Mouse (Mus musculus) ovary, postnatal 14 days (tissue): Measurements from ENCODE around the gene Hist1h4f.
"Not testable (repeated sequence)": the region's sequence is repeated elsewhere in the genome, so short reads cannot be mapped to it uniquely, and the experiment has no call there.

ENCODE experiments used
- DNase-seq: peaks from one replicate; pipeline ENCODE4 v3.0.0; 2022; ENCODE audit warnings: low spot score

Hist1h4f gene

GRCm38 (mm10) chr13:23533560-23534367, 17.7 kb downstream of the Hist1h4f start, which contains the start of gene Hist1h2af:
Hist1h2af (plus strand) TSS chr13:23533906.
- not testable (repeated sequence) for DNase-seq

GRCm38 (mm10) chr13:23532262-23533075, 19.0 kb downstream of the Hist1h4f start:
- no peak for DNase-seq

- peak; percentile 97 for DNase-seq
Measured at GRCm38 (mm10) chr13:23530901-23531875, 20.3 kb downstream of the Hist1h4f start, which contains the start of gene Hist1h4h. Hist1h4h (plus strand) TSS chr13:23531050.

GRCm38 (mm10) chr13:23530181-23530900, 21.1 kb downstream of the Hist1h4f start:
- no peak for DNase-seq

- no peak for DNase-seq
Measured at GRCm38 (mm10) chr13:23529480-23530165, 21.8 kb downstream of the Hist1h4f start.

- no peak for DNase-seq
Measured at GRCm38 (mm10) chr13:23529005-23529404, 22.4 kb downstream of the Hist1h4f start.

GRCm38 (mm10) chr13:23526312-23526711, 25.1 kb downstream of the Hist1h4f start:
- DNase-seq = peak; percentile 94

- DNase-seq = no peak
Measured at GRCm38 (mm10) chr13:23525901-23526300, 25.5 kb downstream of the Hist1h4f start.

- no peak for DNase-seq
Measured at GRCm38 (mm10) chr13:23524654-23525053, 26.8 kb downstream of the Hist1h4f start.

- no peak for DNase-seq
Measured at GRCm38 (mm10) chr13:23523976-23524375, 27.5 kb downstream of the Hist1h4f start.

- no peak for DNase-seq
Measured at GRCm38 (mm10) chr13:23521703-23522102, 29.7 kb downstream of the Hist1h4f start.

GRCm38 (mm10) chr13:23519416-23519815, 32.0 kb downstream of the Hist1h4f start:
- peak; percentile 77 for DNase-seq

GRCm38 (mm10) chr13:23518885-23519284, 32.6 kb downstream of the Hist1h4f start:
- peak; percentile 76 for DNase-seq

- DNase-seq = no peak
Measured at GRCm38 (mm10) chr13:23518295-23518603, 33.2 kb downstream of the Hist1h4f start.

GRCm38 (mm10) chr13:23517603-23518294, 33.7 kb downstream of the Hist1h4f start:
- DNase-seq = peak; percentile 85

- DNase-seq = peak; percentile 61
Measured at GRCm38 (mm10) chr13:23516822-23517602, 34.4 kb downstream of the Hist1h4f start.

- DNase-seq = no peak
Measured at GRCm38 (mm10) chr13:23515826-23516620, 35.4 kb downstream of the Hist1h4f start.

- DNase-seq = no peak
Measured at GRCm38 (mm10) chr13:23515281-23515680, 36.2 kb downstream of the Hist1h4f start.
